Mouse (Mus musculus) megakaryocyte, embryonic 14.5 days (primary cell): ENCODE measurements around the gene Top2b.

Experiments
- FLI1 ChIP-seq: IDR thresholded peaks from 2 replicates; pipeline ENCODE4 v1.6.1; 2012; ENCODE audit warnings: low read length, inconsistent platforms, mixed read lengths
- GATA1 ChIP-seq: IDR thresholded peaks from 3 replicates; pipeline ENCODE4 v1.6.1; 2012; ENCODE audit warnings: mixed read lengths, low read length, inconsistent platforms, borderline replicate concordance

GRCm38 (mm10) chr14:16347505-16347904, 17.5 kb upstream of the Top2b start:
- TF ChIP-seq GATA1, result no peak
- TF ChIP-seq FLI1, result no peak
